In genomic region chr17:80206671-80207581, GRCm38 (mm10) we compare ENCODE assay signal across 8 mouse cellular contexts. TPM values are rescaled to one million over a fixed set of nuclear protein-coding genes. Genes with fewer than 3 reads are reported as not detected.
A peak's percentile ranks its signal among the peaks of the same experiment; 100 is the strongest.
DNase-seq lines count a peak whose midpoint lies in the region; ATAC-seq and TF ChIP-seq lines count a peak whose summit lies in the region.

Srsf7 (minus strand) TSS chr17:80207307.
Ttc39d (plus strand) TSS chr17:80207460.

- peak within 1 kb of the TSS; percentile 100 for H3K9ac ChIP-seq in MEL (ENCODE audit: control insufficient read depth, low read depth, low read length, poor library complexity, severe bottlenecking)
- peak within 1 kb of the TSS; percentile 99 for H3K9ac ChIP-seq in forebrain, postnatal 0 days
- peak within 1 kb of the TSS; percentile 95 for H3K9ac ChIP-seq in lung, embryonic 15.5 days

- WGBS in cerebellum, adult 2 months: under 1% methylated on average over 90 of the region's 95 CpGs
- 3% methylated on average over 82 of the region's 95 CpGs for WGBS in forebrain, postnatal 0 days
- WGBS in lung, embryonic 15.5 days: under 1% methylated on average over 92 of the region's 95 CpGs

- H3K4me2 ChIP-seq in forebrain, postnatal 0 days (ENCODE audit: low read depth): peak within 1 kb of the TSS; percentile 72
- peak within 1 kb of the TSS; percentile 73 for H3K4me2 ChIP-seq in lung, embryonic 15.5 days

- peak; percentile 100 for TF ChIP-seq POLR2A in MEL (IDR thresholded peaks at IDR 0.05; ENCODE audit: control insufficient read depth in 1 of 2, insufficient read depth in 1 of 2, low read depth in 1 of 2, low read length in 2 of 2, poor library complexity in 1 of 2)
- TF ChIP-seq POLR2A in cerebellum, adult 2 months (IDR thresholded peaks at IDR 0.05; ENCODE audit: borderline replicate concordance, insufficient read depth, low read length): peak; percentile 100

- peaks cover 30% of the 10 kb centered on the region for H3K79me2 ChIP-seq in MEL (ENCODE audit: control insufficient read depth, insufficient read depth, low read length, poor library complexity)

- peaks cover 0 to 10% of the 10 kb centered on the region in 2 experiments; a peak in 3 of 4 replicates for H3K4me1 ChIP-seq in MEL (ENCODE audit: control insufficient read depth in 1 of 2, insufficient read depth in 2 of 2, low read length in 2 of 2)
- no peaks in the 10 kb centered on the region for H3K4me1 ChIP-seq in cerebellum, adult 2 months (ENCODE audit: control insufficient read depth, insufficient read depth, low read length)
- peaks cover 3% of the 10 kb centered on the region; the same call in 1 of the 2 replicates for H3K4me1 ChIP-seq in forebrain, postnatal 0 days (ENCODE audit: insufficient read depth)
- peaks cover 23% of the 10 kb centered on the region for H3K4me1 ChIP-seq in lung, embryonic 15.5 days

- no peak; a peak in 1 of 6 replicates for TF ChIP-seq CTCF in MEL (IDR thresholded peaks at IDR 0.05 in 2 of 3, conservative IDR thresholded peaks at IDR 0.05 in 1 of 3; ENCODE audit: control insufficient read depth in 1 of 3, insufficient read depth in 1 of 3, low read depth in 2 of 3, low read length in 3 of 3, poor library complexity in 1 of 3, severe bottlenecking in 1 of 3)
- TF ChIP-seq CTCF in cerebellum, adult 2 months (IDR thresholded peaks at IDR 0.05; ENCODE audit: borderline replicate concordance, insufficient read depth, low read depth, low read length): no peak
- 0 out of 2 replicates have a peak, but pooled peaks have one; percentile 24 for TF ChIP-seq CTCF in forebrain, postnatal 0 days (IDR thresholded peaks at IDR 0.05; ENCODE audit: low read depth)

- peak in 1 of 2 experiments; percentile 8; a peak in 1 of 4 replicates for TF ChIP-seq EP300 in MEL (IDR thresholded peaks at IDR 0.05; ENCODE audit: low read depth in 1 of 2, low read length in 2 of 2)

- peak within 1 kb of the TSS; percentile 96 for H3K27ac ChIP-seq in MEL (ENCODE audit: control insufficient read depth, low read depth, low read length)
- peak within 1 kb of the TSS; percentile 85 for H3K27ac ChIP-seq in cerebellum, adult 2 months (ENCODE audit: insufficient read depth, low read length)
- H3K27ac ChIP-seq in forebrain, postnatal 0 days (ENCODE audit: low read depth, low read length): peak within 1 kb of the TSS; percentile 99
- peak within 1 kb of the TSS; percentile 97 for H3K27ac ChIP-seq in lung, embryonic 15.5 days

- H3K4me3 ChIP-seq in MEL (ENCODE audit: control insufficient read depth in 1 of 2, insufficient read depth in 1 of 2, low read depth in 2 of 2, low read length in 2 of 2): peak within 1 kb of the TSS; percentile 79 to 98
- H3K4me3 ChIP-seq in cerebellum, adult 2 months (replicated peaks; ENCODE audit: insufficient read depth, low read depth, low read length): peak within 1 kb of the TSS; percentile 60
- peak within 1 kb of the TSS; percentile 88 for H3K4me3 ChIP-seq in forebrain, postnatal 0 days (ENCODE audit: low read depth, low read length)
- peak within 1 kb of the TSS; percentile 73 for H3K4me3 ChIP-seq in lung, embryonic 15.5 days

- no peaks in the 10 kb centered on the region for H3K27me3 ChIP-seq in MEL (ENCODE audit: control insufficient read depth in 1 of 2, insufficient read depth in 2 of 2, low read length in 2 of 2)
- H3K27me3 ChIP-seq in cerebellum, adult 2 months (ENCODE audit: control insufficient read depth, insufficient read depth, low read length): no peaks in the 10 kb centered on the region
- H3K27me3 ChIP-seq in forebrain, postnatal 0 days (ENCODE audit: insufficient read depth, low read length): no peaks in the 10 kb centered on the region
- H3K27me3 ChIP-seq in lung, embryonic 15.5 days: no peaks in the 10 kb centered on the region

- H3K36me3 ChIP-seq in MEL (ENCODE audit: control insufficient read depth in 1 of 2, insufficient read depth in 2 of 2, low read length in 2 of 2): peaks cover 36 to 37% of the 10 kb centered on the region in 2 experiments
- peaks cover 16% of the 10 kb centered on the region for H3K36me3 ChIP-seq in forebrain, postnatal 0 days (ENCODE audit: insufficient read depth)
- H3K36me3 ChIP-seq in lung, embryonic 15.5 days: peaks cover 29% of the 10 kb centered on the region

- no peaks in the 10 kb centered on the region for H3K9me3 ChIP-seq in MEL (replicated peaks; ENCODE audit: insufficient read depth, low read length)
- H3K9me3 ChIP-seq in forebrain, postnatal 0 days (ENCODE audit: low read length): no peaks in the 10 kb centered on the region
- H3K9me3 ChIP-seq in lung, embryonic 15.5 days: no peaks in the 10 kb centered on the region

- peak; percentile 99 for DNase-seq in MEL (ENCODE audit: low read depth, low spot score)
- DNase-seq in cerebellum, adult 2 months: peak; percentile 98 to 99
- DNase-seq in forebrain, postnatal 0 days: peak; percentile 99
- DNase-seq in heart, postnatal 4 days: peak; percentile 99
- DNase-seq in layer of hippocampus, adult 8-10 months (ENCODE audit: low spot score in 2 of 2): peak; percentile 96 to 98
- DNase-seq in ovary, adult 18-20 months (ENCODE audit: low spot score): peak; percentile 96
- DNase-seq in thymus, postnatal 0 days (ENCODE audit: low spot score): peak; percentile 99

- TF ChIP-seq RAD21 in MEL (IDR thresholded peaks at IDR 0.05; ENCODE audit: low read depth, low read length): no peak

- peak; percentile 91 for ATAC-seq in forebrain, postnatal 0 days
- peak; percentile 93 for ATAC-seq in lung, embryonic 15.5 days (ENCODE audit: borderline replicate concordance, extremely low read depth, low FRiP score, low TSS enrichment)

TF ChIP-seq in MEL, 35 proteins besides CTCF, POLR2A, EP300 and RAD21 (continues in another document):
- peak; percentile 98 for TF ChIP-seq MYB (IDR thresholded peaks at IDR 0.05; ENCODE audit: low read depth, low read length)
- TF ChIP-seq HCFC1 (IDR thresholded peaks at IDR 0.05; ENCODE audit: low read depth, low read length): peak; percentile 84
- no peak for TF ChIP-seq USF1 (IDR thresholded peaks at IDR 0.05; ENCODE audit: low read depth, low read length)
- no peak for TF ChIP-seq JUND (IDR thresholded peaks at IDR 0.05; ENCODE audit: low read depth, low read length)
- no peak for TF ChIP-seq CHD2 (IDR thresholded peaks at IDR 0.05; ENCODE audit: low read length)
- TF ChIP-seq ZC3H11A (IDR thresholded peaks at IDR 0.05; ENCODE audit: low read depth, low read length): no peak
- peak; percentile 82 for TF ChIP-seq MAX (IDR thresholded peaks at IDR 0.05; ENCODE audit: low read length)
- TF ChIP-seq ZMIZ1 (IDR thresholded peaks at IDR 0.05; ENCODE audit: low read depth, low read length): peak; percentile 100
- TF ChIP-seq SMC3 (IDR thresholded peaks at IDR 0.05; ENCODE audit: low read depth, low read length): no peak
- TF ChIP-seq ZKSCAN1 (IDR thresholded peaks at IDR 0.05; ENCODE audit: low read depth, low read length): no peak
- TF ChIP-seq UBTF (IDR thresholded peaks at IDR 0.05; ENCODE audit: borderline replicate concordance, insufficient read depth, low read depth, low read length): no peak
- TF ChIP-seq MXI1 (IDR thresholded peaks at IDR 0.05; ENCODE audit: low read depth, low read length): peak; percentile 81
- peak; percentile 100 for TF ChIP-seq NELFE (IDR thresholded peaks at IDR 0.05; ENCODE audit: low read depth, low read length)
- TF ChIP-seq TCF12 (IDR thresholded peaks at IDR 0.05; ENCODE audit: low read depth, low read length): peak; percentile 63; the same call in 1 of the 2 replicates
- peak; percentile 87 for TF ChIP-seq NRF1 (IDR thresholded peaks at IDR 0.05; ENCODE audit: insufficient read depth, low read depth, low read length, poor library complexity, severe bottlenecking)
- TF ChIP-seq ETS1 (IDR thresholded peaks at IDR 0.05; ENCODE audit: low read depth, low read length): peak; percentile 69; the same call in 1 of the 2 replicates
- TF ChIP-seq USF2 (IDR thresholded peaks at IDR 0.05; ENCODE audit: borderline replicate concordance in 1 of 2, insufficient read depth in 1 of 2, low read depth in 1 of 2, low read length in 2 of 2): no peak
- TF ChIP-seq POLR2AphosphoS2 (IDR thresholded peaks at IDR 0.05; ENCODE audit: low read length): peak; percentile 100
- no peak for TF ChIP-seq RCOR1 (IDR thresholded peaks at IDR 0.05; ENCODE audit: low read depth, low read length)
- no peak for TF ChIP-seq ZNF384 (IDR thresholded peaks at IDR 0.05; ENCODE audit: low read depth, low read length)
- TF ChIP-seq POLR2AphosphoS5 (IDR thresholded peaks at IDR 0.05; ENCODE audit: borderline replicate concordance, low read depth, low read length): peak; percentile 99; the same call in 1 of the 2 replicates
- peak; percentile 92 for TF ChIP-seq E2F4 (IDR thresholded peaks at IDR 0.05; ENCODE audit: borderline replicate concordance, low read depth, low read length)
- TF ChIP-seq ELF1 (IDR thresholded peaks at IDR 0.05; ENCODE audit: low read depth, low read length): peak; percentile 93
- TF ChIP-seq SIN3A (IDR thresholded peaks at IDR 0.05; ENCODE audit: low read length): peak; percentile 94

RNA-seq across cellular contexts. Expression of gene Srsf7, which starts in this region (rescaled TPM):
- 419 and 425 TPM in 2 replicates for total RNA-seq in MEL (2012; rRNA removed)
- polyA plus RNA-seq in MEL (2012; ENCODE audit: insufficient read depth in 1 of 2, insufficient read length in 2 of 2, low read depth in 1 of 2, low replicate concordance in 2 of 2, missing spikeins in 1 of 2): 100 to 1,000 TPM in 1 of 2 experiments, not detected in 1; 399 TPM
- polyA plus RNA-seq in cerebellum, adult 2 months (2012; rRNA removed): 124 and 136 TPM in 2 replicates
- 228 and 253 TPM in 2 replicates for total RNA-seq in forebrain, postnatal 0 days (2014; rRNA removed)
- polyA plus RNA-seq in forebrain, postnatal 0 days (2015; fragmentation: Nextera tagmentation; extraction: Ambion mirVana): 251 and 279 TPM in 2 replicates
- total RNA-seq in heart, postnatal 4 days (2021): 100 to 1,000 TPM; 104 to 109 TPM
- 100 to 1,000 TPM; 110 to 136 (median 121) TPM for total RNA-seq in layer of hippocampus, adult 8-10 months (2022)
- polyA plus RNA-seq in lung, embryonic 15.5 days (2015; fragmentation: Nextera tagmentation; extraction: Ambion mirVana): 633 and 646 TPM in 2 replicates
- polyA plus RNA-seq in thymus, postnatal 0 days (2015; fragmentation: Nextera tagmentation; extraction: Ambion mirVana): 705 and 759 TPM in 2 replicates

RNA-seq across cellular contexts. Expression of gene Ttc39d, which starts in this region (rescaled TPM):
- total RNA-seq in MEL (2012; rRNA removed): not detected in 2 replicates
- polyA plus RNA-seq in MEL (2012; ENCODE audit: insufficient read depth in 1 of 2, insufficient read length in 2 of 2, low read depth in 1 of 2, low replicate concordance in 2 of 2, missing spikeins in 1 of 2): not detected
- 0.05 and 0.13 TPM in 2 replicates for polyA plus RNA-seq in cerebellum, adult 2 months (2012; rRNA removed)
- total RNA-seq in forebrain, postnatal 0 days (2014; rRNA removed): 0.15 and 0.43 TPM in 2 replicates
- 0.05 and 0.19 TPM in 2 replicates for polyA plus RNA-seq in forebrain, postnatal 0 days (2015; fragmentation: Nextera tagmentation; extraction: Ambion mirVana)
- total RNA-seq in heart, postnatal 4 days (2021): not detected
- under 1 TPM; 0.21 to 0.43 (median 0.30) TPM for total RNA-seq in layer of hippocampus, adult 8-10 months (2022)
- polyA plus RNA-seq in lung, embryonic 15.5 days (2015; fragmentation: Nextera tagmentation; extraction: Ambion mirVana): 0.10 and 0.11 TPM in 2 replicates
- polyA plus RNA-seq in thymus, postnatal 0 days (2015; fragmentation: Nextera tagmentation; extraction: Ambion mirVana): 0.07 and 0.12 TPM in 2 replicates

Comparison
In these comparisons a context has a peak if more than half of its experiments do, and no peak if none do; other contexts are left out.
1. Peak in every context shown above with its lines: DNase-seq, ATAC-seq, H3K4me3 ChIP-seq and H3K27ac ChIP-seq.